Mouse (Mus musculus) liver, embryonic 11.5 days (tissue): ENCODE measurements around the gene Rhbdf2. TPM values are rescaled to one million over a fixed set of nuclear protein-coding genes. Genes with fewer than 3 reads are reported as not detected.

ENCODE experiments used
- ATAC-seq: fragments of 200-750 bp; cut with Nextera tagmentation; replicated peaks from 2 replicates; pipeline ENCODE4 v1.8.0; 2017; ENCODE audit warnings: moderate number of reproducible peaks, mild to moderate bottlenecking, moderate TSS enrichment, moderate library complexity; ENCODE audit not compliant: low FRiP score
- DNase-seq: peaks from one replicate; pipeline ENCODE4 v3.0.0-alpha.2; 2017; ENCODE audit warnings: low spot score
- H3K27ac ChIP-seq: fragments of 300-500 bp; sonication (generic); 2 replicates; pipeline ENCODE4 v1.5.1; 2014; ENCODE audit warnings: mild to moderate bottlenecking, low read depth, low read length, control low read depth
- H3K27me3 ChIP-seq: fragments of 300-500 bp; sonication (generic); replicated peaks from 2 replicates; pipeline ENCODE4 v1.6.1; 2014; ENCODE audit warnings: low read length, mixed read lengths; ENCODE audit not compliant: control insufficient read depth, insufficient read depth
- H3K36me3 ChIP-seq: fragments of 300-500 bp; sonication (generic); 2 replicates; pipeline ENCODE4 v1.6.1; 2014; ENCODE audit warnings: mild to moderate bottlenecking, low read length, moderate library complexity, mixed read lengths; ENCODE audit not compliant: control insufficient read depth, insufficient read depth
- H3K4me1 ChIP-seq: fragments of 300-500 bp; sonication (generic); replicated peaks from 2 replicates; pipeline ENCODE4 v1.6.1; 2014; ENCODE audit warnings: low read length, mixed read lengths; ENCODE audit not compliant: control insufficient read depth, insufficient read depth
- H3K4me2 ChIP-seq: fragments of 300-500 bp; sonication (generic); 2 replicates; pipeline ENCODE4 v1.6.1; 2014; ENCODE audit warnings: mild to moderate bottlenecking, control low read depth, moderate library complexity
- H3K4me3 ChIP-seq: fragments of 300-500 bp; sonication (generic); 2 replicates; pipeline ENCODE4 v1.5.1; 2014; ENCODE audit warnings: low read depth, low read length, control low read depth
- H3K9ac ChIP-seq: fragments of 300-500 bp; sonication (generic); 2 replicates; pipeline ENCODE4 v1.6.1; 2014; ENCODE audit warnings: low read depth, low read length, control low read depth
- H3K9me3 ChIP-seq: fragments of 300-500 bp; sonication (generic); 2 replicates; pipeline ENCODE4 v1.6.1; 2016; ENCODE audit warnings: low read length, inconsistent platforms, mixed read lengths; ENCODE audit not compliant: control insufficient read depth
- WGBS: fragments of 180-500 bp; shearing (Covaris S2); extraction: QIAGEN DNeasy Blood & Tissue Kit; methylation state at CpG from one replicate; pipeline ENCODE4 v1.1.7; 2014; 5-methylcytosine and 5-hydroxymethylcytosine counted together
- polyA plus RNA-seq: library from polyadenylated mRNA; unstranded; fragments of >200 nt; fragmentation: Nextera tagmentation; extraction: Ambion mirVana; gene quantifications from 2 replicates; pipeline ENCODE4 v1.2.1, GENCODE M21; 2014

Rhbdf2 gene
- polyA plus RNA-seq, 1 experiment from 2014 or later, result 10.6 TPM

GRCm38 (mm10) chr11:116572756-116573543 lies 53.9 kb downstream of the Rhbdf2 start:
- whole genome bisulfite sequencing, result 42% methylated on average over 12 of the region's 12 CpGs
- Histone ChIP-seq H3K4me2 (peak overlapping the region; percentile 52), H3K4me1 (peaks cover 48% of the 10 kb centered on the region), H3K4me3 (peak overlapping the region; percentile 1; the same call in 1 of the 2 replicates), H3K27me3 (no peaks in the 10 kb centered on the region), H3K9me3 (no peaks in the 10 kb centered on the region), H3K9ac (peak overlapping the region; percentile 49; the same call in 1 of the 2 replicates), H3K27ac (peak overlapping the region; percentile 84), H3K36me3 (no peaks in the 10 kb centered on the region)
- peak; percentile 86 for ATAC-seq
- peak; percentile 58 for DNase-seq

- Histone ChIP-seq H3K4me2 (peak overlapping the region; percentile 52), H3K27me3 (no peaks in the 10 kb centered on the region), H3K9ac (peak overlapping the region; percentile 44), H3K4me3 (peak overlapping the region; percentile 4; the same call in 1 of the 2 replicates), H3K4me1 (peaks cover 52% of the 10 kb centered on the region), H3K9me3 (no peaks in the 10 kb centered on the region), H3K27ac (peak overlapping the region; percentile 84), H3K36me3 (no peaks in the 10 kb centered on the region)
- peak; percentile 58 for ATAC-seq
- no peak for DNase-seq
- WGBS, result 52% methylated on average over 19 of the region's 19 CpGs
Measured at GRCm38 (mm10) chr11:116571767-116572679, 54.8 kb downstream of the Rhbdf2 start.

DNA sequence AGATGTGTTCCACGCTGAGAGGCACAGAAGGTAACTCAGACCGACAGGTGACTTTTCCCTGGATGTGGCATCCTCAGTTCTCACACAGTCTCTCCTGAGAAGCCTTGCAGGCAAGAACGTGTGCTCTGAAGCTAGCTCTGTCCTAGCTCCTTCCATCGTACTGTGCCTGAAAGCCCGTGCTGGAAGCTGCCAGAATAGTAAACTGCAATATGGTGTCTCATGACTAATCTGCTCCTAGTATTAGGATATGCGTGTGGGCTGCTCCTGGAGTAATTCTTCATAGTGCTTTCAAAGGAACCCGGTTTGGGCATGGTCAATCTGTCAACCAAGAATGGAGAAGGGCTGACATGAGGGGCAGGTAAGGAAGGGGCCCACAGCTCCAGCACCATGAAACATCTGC lies 56.0 kb downstream of the Rhbdf2 start:
- H3K9ac ChIP-seq, result no peak overlapping the region
- H3K4me3 ChIP-seq, result no peak overlapping the region
- 78% methylated on average over 7 of the region's 7 CpGs for WGBS
- ATAC-seq, result no peak
- no peak overlapping the region for H3K4me2 ChIP-seq
- peaks cover 54% of the 10 kb centered on the region for H3K4me1 ChIP-seq
- H3K36me3 ChIP-seq, result no peaks in the 10 kb centered on the region
- H3K27me3 ChIP-seq, result no peaks in the 10 kb centered on the region
- no peak for DNase-seq
- H3K27ac ChIP-seq, result no peak overlapping the region
- no peaks in the 10 kb centered on the region for H3K9me3 ChIP-seq

GRCm38 (mm10) chr11:116567531-116567930 lies 59.3 kb downstream of the Rhbdf2 start:
- H3K4me1 ChIP-seq, result peaks cover 27% of the 10 kb centered on the region
- WGBS, result 90% methylated on average over 8 of the region's 8 CpGs
- H3K4me2 ChIP-seq, result no peak overlapping the region
- H3K27ac ChIP-seq, result no peak overlapping the region
- ATAC-seq (no peak), DNase-seq (no peak)
- no peak overlapping the region for H3K4me3 ChIP-seq
- no peaks in the 10 kb centered on the region for H3K36me3 ChIP-seq
- H3K9ac ChIP-seq, result no peak overlapping the region
- H3K9me3 ChIP-seq, result no peaks in the 10 kb centered on the region
- H3K27me3 ChIP-seq, result no peaks in the 10 kb centered on the region

DNA sequence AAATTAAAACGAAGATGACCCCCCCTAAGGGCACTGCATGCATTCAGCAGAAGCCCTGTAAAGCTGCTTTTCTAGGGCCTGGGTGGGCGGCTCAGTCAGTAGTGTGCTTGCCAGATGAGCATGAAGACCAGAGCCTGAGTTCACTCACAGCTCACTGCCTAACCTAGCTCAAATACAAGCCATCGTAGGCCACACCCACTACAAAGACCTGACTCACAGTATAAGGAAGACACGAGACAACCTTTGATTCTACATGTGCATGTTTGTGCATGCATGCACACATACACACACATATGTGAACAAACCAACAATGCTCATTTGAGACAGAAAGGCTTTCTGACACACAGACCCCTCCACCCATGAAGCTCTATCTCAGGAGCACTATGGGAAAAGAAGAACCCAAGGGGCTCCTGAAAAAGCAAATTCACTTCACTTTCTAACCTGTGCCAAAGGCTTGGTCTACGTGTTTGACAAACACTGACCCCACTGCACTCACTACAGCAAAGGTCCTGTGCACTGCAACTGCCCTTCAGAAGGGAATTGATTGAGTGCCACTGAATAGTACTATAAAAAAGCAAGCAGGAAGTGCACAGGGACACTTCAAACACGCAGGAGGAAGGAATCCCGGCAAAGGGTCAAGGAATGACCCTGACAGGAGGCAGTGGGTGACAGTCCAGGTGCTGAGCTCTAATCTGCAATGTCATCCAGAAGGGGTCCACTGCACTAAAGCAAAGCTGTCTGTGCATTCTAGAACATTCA lies 61.4 kb downstream of the Rhbdf2 start:
- Histone ChIP-seq H3K9me3 (no peaks in the 10 kb centered on the region), H3K27ac (no peak overlapping the region), H3K4me3 (no peak overlapping the region), H3K4me2 (no peak overlapping the region), H3K9ac (no peak overlapping the region), H3K27me3 (no peaks in the 10 kb centered on the region), H3K36me3 (no peaks in the 10 kb centered on the region), H3K4me1 (peaks cover 10% of the 10 kb centered on the region)
- DNase-seq (no peak), ATAC-seq (no peak)
- WGBS, result 66% methylated on average over 7 of the region's 7 CpGs

GRCm38 (mm10) chr11:116556308-116556707 lies 70.5 kb downstream of the Rhbdf2 start:
- no peak overlapping the region for H3K4me3 ChIP-seq
- no peaks in the 10 kb centered on the region for H3K27me3 ChIP-seq
- H3K4me2 ChIP-seq, result no peak overlapping the region
- ATAC-seq (no peak), DNase-seq (no peak)
- H3K9me3 ChIP-seq, result no peaks in the 10 kb centered on the region
- WGBS, result 59% methylated on average over 6 of the region's 6 CpGs
- H3K9ac ChIP-seq, result no peak overlapping the region
- H3K36me3 ChIP-seq, result no peaks in the 10 kb centered on the region
- no peak overlapping the region for H3K27ac ChIP-seq
- peaks cover 40% of the 10 kb centered on the region for H3K4me1 ChIP-seq

GRCm38 (mm10) chr11:116555572-116555971 lies 71.2 kb downstream of the Rhbdf2 start:
- H3K9ac ChIP-seq, result no peak overlapping the region
- H3K36me3 ChIP-seq, result no peaks in the 10 kb centered on the region
- H3K27me3 ChIP-seq, result no peaks in the 10 kb centered on the region
- H3K4me1 ChIP-seq, result peaks cover 48% of the 10 kb centered on the region
- WGBS, result 50% methylated on average over 1 of the region's 1 CpGs
- H3K4me2 ChIP-seq, result no peak overlapping the region
- H3K9me3 ChIP-seq, result no peaks in the 10 kb centered on the region
- DNase-seq (no peak), ATAC-seq (no peak)
- no peak overlapping the region for H3K4me3 ChIP-seq
- H3K27ac ChIP-seq, result no peak overlapping the region

- Histone ChIP-seq H3K4me3 (no peak overlapping the region), H3K4me2 (no peak overlapping the region), H3K4me1 (peaks cover 60% of the 10 kb centered on the region), H3K36me3 (no peaks in the 10 kb centered on the region), H3K27me3 (no peaks in the 10 kb centered on the region), H3K9ac (no peak overlapping the region), H3K27ac (peak overlapping the region; percentile 10; the same call in 1 of the 2 replicates), H3K9me3 (no peaks in the 10 kb centered on the region)
- no peak for ATAC-seq
- WGBS, result 25% methylated on average over 12 of the region's 12 CpGs
- no peak for DNase-seq
Measured at GRCm38 (mm10) chr11:116554171-116554878, 72.5 kb downstream of the Rhbdf2 start.
